Mouse (Mus musculus) small intestine, adult 2 months (tissue): Measurements from ENCODE around the gene Ankrd52.

Source experiments
- CTCF ChIP-seq: fragments of 200-500 bp; IDR thresholded peaks from 2 replicates; pipeline ENCODE4 v1.5.1; 2012; ENCODE audit warnings: low read depth, mild to moderate bottlenecking, control low read depth, inconsistent platforms, low read length, moderate library complexity, mixed read lengths; ENCODE audit not compliant: insufficient replicate concordance, insufficient read length; ENCODE audit errors: extremely low read depth
- POLR2A ChIP-seq: fragments of 200-500 bp; IDR thresholded peaks from 2 replicates; pipeline ENCODE4 v1.6.1; 2012; ENCODE audit warnings: low read depth, mild to moderate bottlenecking, control low read depth, inconsistent platforms, low read length, moderate library complexity

GRCm38 (mm10) chr10:128457676-128458075 is 80.8 kb downstream of the Ankrd52 start:
- TF ChIP-seq POLR2A (no peak), CTCF (no peak)
